Mouse (Mus musculus) heart, embryonic 15.5 days (tissue): ENCODE data around the gene St3gal3. TPM values are rescaled to one million over a fixed set of nuclear protein-coding genes. Genes with fewer than 3 reads are reported as not detected.

ENCODE experiments used
- ATAC-seq: fragments of 200-750 bp; cut with Nextera tagmentation; replicated peaks from 2 replicates; pipeline ENCODE4 v1.8.0; 2017; ENCODE audit warnings: low read depth, moderate TSS enrichment; ENCODE audit not compliant: insufficient number of reproducible peaks, insufficient read depth, low FRiP score
- H3K27ac ChIP-seq: fragments of 300-500 bp; sonication (generic); 2 replicates; pipeline ENCODE4 v1.5.1; 2015; ENCODE audit warnings: mild to moderate bottlenecking, inconsistent platforms
- H3K27me3 ChIP-seq: fragments of 300-500 bp; sonication (generic); 2 replicates; pipeline ENCODE4 v1.6.1; 2015; ENCODE audit warnings: inconsistent platforms
- H3K36me3 ChIP-seq: fragments of 300-500 bp; sonication (generic); 2 replicates; pipeline ENCODE4 v1.6.1; 2015; ENCODE audit warnings: mild to moderate bottlenecking, inconsistent platforms
- H3K4me1 ChIP-seq: fragments of 300-500 bp; sonication (generic); replicated peaks from 2 replicates; pipeline ENCODE4 v1.6.1; 2015; ENCODE audit warnings: inconsistent platforms
- H3K4me2 ChIP-seq: fragments of 300-500 bp; sonication (generic); 2 replicates; pipeline ENCODE4 v1.6.1; 2015; ENCODE audit warnings: inconsistent platforms, mild to moderate bottlenecking, moderate library complexity
- H3K4me3 ChIP-seq: fragments of 300-500 bp; sonication (generic); 2 replicates; pipeline ENCODE4 v1.5.1; 2015; ENCODE audit warnings: mild to moderate bottlenecking, inconsistent platforms
- H3K9ac ChIP-seq: fragments of 300-500 bp; sonication (generic); 2 replicates; pipeline ENCODE4 v1.6.1; 2015; ENCODE audit warnings: mild to moderate bottlenecking, inconsistent platforms
- H3K9me3 ChIP-seq: fragments of 300-500 bp; sonication (generic); replicated peaks from 2 replicates; pipeline ENCODE4 v1.6.1; 2016; ENCODE audit warnings: inconsistent platforms
- WGBS: fragments of 180-500 bp; shearing (Covaris S2); methylation state at CpG from one replicate; pipeline ENCODE4 v1.1.7; 2015; ENCODE audit warnings: mixed read lengths; 5-methylcytosine and 5-hydroxymethylcytosine counted together
- polyA plus RNA-seq: library from polyadenylated mRNA; unstranded; fragments of >200 nt; fragmentation: Nextera tagmentation; extraction: Ambion mirVana; gene quantifications from 2 replicates; pipeline ENCODE4 v1.2.1, GENCODE M21; 2015

Gene St3gal3
- polyA plus RNA-seq, 1 experiment from 2014 or later, result 7.5 TPM

DNA sequence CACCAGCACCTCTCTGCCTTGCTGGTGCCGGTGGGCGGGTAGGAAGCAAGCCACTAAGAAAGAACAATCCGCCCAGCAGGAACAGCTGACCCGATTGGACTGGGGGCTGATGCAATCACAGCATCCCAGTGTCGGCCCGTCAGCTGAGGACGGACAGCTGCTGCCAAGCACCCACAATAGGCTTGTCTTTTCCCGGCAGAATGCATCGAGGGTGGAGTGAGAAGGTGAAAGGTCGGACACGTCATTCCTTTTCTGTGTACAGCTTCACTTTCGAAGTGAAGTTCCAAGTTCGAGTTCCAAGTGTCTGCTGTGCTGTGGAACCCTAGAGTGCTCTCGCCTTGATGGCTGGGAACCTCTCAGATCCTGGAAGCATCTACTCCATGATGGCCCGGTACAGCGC is 3.1 kb upstream of the St3gal3 start:
- ATAC-seq, result no peak
- Histone ChIP-seq H3K27ac (no peak overlapping the region), H3K9me3 (no peaks in the 10 kb centered on the region), H3K4me1 (peaks cover 23% of the 10 kb centered on the region), H3K36me3 (peaks cover 43% of the 10 kb centered on the region), H3K9ac (no peak overlapping the region), H3K4me2 (no peak overlapping the region), H3K27me3 (no peaks in the 10 kb centered on the region), H3K4me3 (no peak overlapping the region)
- 90% methylated on average over 16 of the region's 16 CpGs for WGBS

DNA sequence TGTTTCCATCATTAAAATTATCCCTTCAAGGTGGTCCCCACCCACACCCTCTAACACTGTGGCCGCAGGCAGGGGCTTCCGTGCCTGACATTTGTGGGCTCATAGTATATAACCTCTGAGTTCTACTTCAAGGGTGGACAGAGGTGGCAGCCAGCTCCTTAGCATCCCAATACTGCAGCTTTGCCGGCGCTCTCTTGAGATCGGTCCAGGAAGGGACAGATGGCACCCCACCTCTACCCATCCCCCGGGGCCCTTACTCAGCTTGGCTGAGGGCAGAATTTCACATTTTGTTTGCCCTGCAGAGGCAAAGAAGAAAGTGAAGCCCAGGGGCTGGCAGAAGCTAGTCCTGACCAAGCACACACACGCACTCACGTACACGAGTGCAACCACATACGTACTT is 2.6 kb upstream of the St3gal3 start:
- no peak for ATAC-seq
- no peak overlapping the region for H3K4me3 ChIP-seq
- peaks cover 24% of the 10 kb centered on the region for H3K4me1 ChIP-seq
- H3K9me3 ChIP-seq, result no peaks in the 10 kb centered on the region
- H3K36me3 ChIP-seq, result peaks cover 38% of the 10 kb centered on the region
- no peak overlapping the region for H3K4me2 ChIP-seq
- H3K27ac ChIP-seq, result no peak overlapping the region
- no peak overlapping the region for H3K9ac ChIP-seq
- WGBS, result 94% methylated on average over 10 of the region's 10 CpGs
- H3K27me3 ChIP-seq, result no peaks in the 10 kb centered on the region

DNA sequence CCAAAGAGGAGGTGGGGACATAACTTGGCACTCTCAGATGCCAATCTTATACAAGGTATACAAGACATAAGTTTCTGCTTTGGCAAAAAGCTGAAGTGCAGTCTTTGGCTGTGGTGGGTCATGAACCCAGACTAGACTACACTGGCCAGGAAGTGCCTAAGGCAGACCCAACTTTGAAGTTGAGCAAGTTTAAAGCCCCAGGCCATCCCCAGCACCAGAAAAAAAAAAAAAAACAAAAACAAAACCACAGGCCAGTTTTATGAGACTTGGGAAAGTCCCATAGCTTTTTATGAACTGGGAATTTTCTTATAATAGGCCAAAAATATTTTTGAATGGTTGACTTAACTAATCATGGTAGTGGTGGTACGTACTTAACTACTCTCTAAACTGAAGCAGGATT is 700 bp upstream of the St3gal3 start:
- peak overlapping the region; percentile 61 for H3K9ac ChIP-seq
- peaks cover 26% of the 10 kb centered on the region for H3K36me3 ChIP-seq
- peak overlapping the region; percentile 83 for H3K27ac ChIP-seq
- ATAC-seq, result no peak
- no peaks in the 10 kb centered on the region for H3K27me3 ChIP-seq
- peaks cover 24% of the 10 kb centered on the region for H3K4me1 ChIP-seq
- no peaks in the 10 kb centered on the region for H3K9me3 ChIP-seq
- peak overlapping the region; percentile 99 for H3K4me3 ChIP-seq
- WGBS, result 76% methylated on average over 1 of the region's 1 CpGs
- peak overlapping the region; percentile 84 for H3K4me2 ChIP-seq

DNA sequence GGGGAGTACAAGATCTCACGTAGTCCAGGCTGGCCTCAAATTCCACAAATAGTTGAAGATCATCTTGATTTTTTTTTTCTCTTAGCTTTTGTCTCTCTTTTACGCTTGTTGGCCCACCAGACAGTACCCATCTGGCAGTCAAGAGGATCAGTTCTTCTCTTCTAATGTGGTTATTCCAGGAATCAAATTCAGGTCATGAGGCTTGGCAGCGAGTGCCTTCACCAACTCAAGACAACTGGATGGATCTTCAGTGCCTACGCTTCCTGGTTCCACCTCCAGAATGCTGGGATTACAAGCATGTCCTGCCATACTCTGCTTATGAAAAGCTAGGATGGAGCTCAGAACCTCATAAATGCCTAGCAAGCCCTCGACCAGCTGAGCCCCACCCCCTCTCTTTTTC is 3.4 kb downstream of the St3gal3 start:
- Histone ChIP-seq H3K36me3 (no peaks in the 10 kb centered on the region; the same call in 1 of the 2 replicates), H3K9me3 (no peaks in the 10 kb centered on the region), H3K4me3 (no peak overlapping the region), H3K4me2 (no peak overlapping the region), H3K4me1 (peaks cover 15% of the 10 kb centered on the region), H3K27me3 (no peaks in the 10 kb centered on the region), H3K9ac (no peak overlapping the region), H3K27ac (no peak overlapping the region)
- WGBS, result 86% methylated on average over 5 of the region's 5 CpGs
- no peak for ATAC-seq

DNA sequence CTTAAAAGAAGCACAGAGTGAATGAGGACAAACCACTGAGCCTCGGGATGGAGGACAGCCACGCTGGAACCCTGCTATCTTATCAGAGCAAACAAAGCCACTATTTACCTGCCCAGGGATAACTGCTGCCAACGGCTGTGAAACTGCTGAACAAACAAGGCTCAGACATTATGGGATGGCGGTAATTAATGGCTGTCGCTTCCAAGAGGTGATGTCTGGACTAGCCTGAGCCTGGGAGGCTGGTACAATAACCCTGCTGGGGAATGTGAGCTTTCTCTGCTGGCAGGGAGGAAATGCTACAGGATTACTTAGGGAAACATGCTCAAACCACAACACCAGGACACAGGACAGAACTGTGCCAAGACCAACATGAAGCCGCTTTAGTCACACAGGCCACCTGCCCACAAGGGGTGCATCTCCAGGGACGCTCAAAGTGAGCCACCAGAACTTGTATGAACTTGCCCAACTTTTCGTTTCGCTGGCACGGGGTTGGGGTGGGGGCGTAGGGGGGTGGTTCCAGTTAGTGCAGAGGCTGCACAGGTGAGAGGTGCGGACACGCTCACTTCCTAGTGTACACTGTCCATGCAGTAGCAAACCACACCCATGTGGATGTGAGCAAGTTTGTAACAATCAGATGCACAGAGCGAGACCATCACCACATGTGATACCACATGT is 11.5 kb downstream of the St3gal3 start:
- WGBS, result 74% methylated on average over 14 of the region's 14 CpGs
- Histone ChIP-seq H3K9ac (no peak overlapping the region), H3K36me3 (no peaks in the 10 kb centered on the region), H3K27ac (no peak overlapping the region), H3K4me2 (no peak overlapping the region), H3K27me3 (no peaks in the 10 kb centered on the region), H3K4me3 (no peak overlapping the region), H3K9me3 (no peaks in the 10 kb centered on the region), H3K4me1 (peaks cover 6% of the 10 kb centered on the region; the same call in 1 of the 2 replicates)
- ATAC-seq, result no peak

DNA sequence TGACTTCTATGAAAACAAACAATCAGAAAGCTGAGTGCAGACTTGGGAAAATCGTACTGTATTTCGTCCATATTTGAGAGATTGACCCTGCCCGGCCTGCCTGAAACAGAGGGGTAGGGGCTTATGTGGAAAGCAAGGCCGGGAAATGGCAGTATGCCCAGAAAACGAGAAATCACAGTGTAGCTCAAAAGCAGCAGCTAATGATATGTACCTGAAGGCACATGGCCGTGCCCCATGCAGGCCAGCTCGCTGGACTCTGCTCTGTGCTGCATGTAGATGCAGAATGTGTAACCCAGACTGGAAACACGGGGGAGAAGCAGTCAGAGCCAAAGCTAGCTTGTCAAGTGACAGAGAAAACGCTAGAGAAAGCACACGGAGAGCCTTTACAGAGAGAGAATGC is 12.6 kb downstream of the St3gal3 start:
- no peak overlapping the region for H3K4me2 ChIP-seq
- no peaks in the 10 kb centered on the region for H3K27me3 ChIP-seq
- H3K4me3 ChIP-seq, result no peak overlapping the region
- H3K4me1 ChIP-seq, result peaks cover 6% of the 10 kb centered on the region; the same call in 1 of the 2 replicates
- no peaks in the 10 kb centered on the region for H3K9me3 ChIP-seq
- ATAC-seq, result no peak
- H3K36me3 ChIP-seq, result no peaks in the 10 kb centered on the region
- 59% methylated on average over 10 of the region's 10 CpGs for WGBS
- no peak overlapping the region for H3K9ac ChIP-seq
- no peak overlapping the region for H3K27ac ChIP-seq

DNA sequence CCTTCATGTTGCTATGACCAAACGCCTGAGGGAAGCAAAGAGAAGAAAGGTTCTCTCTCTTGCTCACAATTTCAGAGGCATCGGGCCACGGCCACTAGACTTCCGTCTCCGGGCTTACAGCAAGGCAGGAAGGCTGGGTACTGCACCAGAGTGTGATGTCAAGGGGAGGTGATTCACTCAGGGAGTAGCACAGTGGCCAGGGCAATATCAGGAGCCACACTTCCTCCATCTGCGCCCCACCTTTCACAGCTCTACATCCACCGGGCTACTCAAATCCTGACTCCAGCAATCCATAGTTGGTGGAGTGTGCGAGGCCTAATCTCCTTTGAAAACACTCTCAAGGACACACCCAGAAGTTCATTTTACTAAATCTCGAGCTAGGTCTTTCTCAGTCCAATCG is 17.1 kb downstream of the St3gal3 start:
- Histone ChIP-seq H3K4me2 (no peak overlapping the region), H3K9me3 (no peaks in the 10 kb centered on the region), H3K4me1 (peaks cover 3% of the 10 kb centered on the region; the same call in 1 of the 2 replicates), H3K36me3 (no peaks in the 10 kb centered on the region), H3K27me3 (no peaks in the 10 kb centered on the region), H3K9ac (no peak overlapping the region), H3K27ac (no peak overlapping the region), H3K4me3 (no peak overlapping the region)
- no peak for ATAC-seq
- WGBS, result 88% methylated on average over 10 of the region's 10 CpGs

DNA sequence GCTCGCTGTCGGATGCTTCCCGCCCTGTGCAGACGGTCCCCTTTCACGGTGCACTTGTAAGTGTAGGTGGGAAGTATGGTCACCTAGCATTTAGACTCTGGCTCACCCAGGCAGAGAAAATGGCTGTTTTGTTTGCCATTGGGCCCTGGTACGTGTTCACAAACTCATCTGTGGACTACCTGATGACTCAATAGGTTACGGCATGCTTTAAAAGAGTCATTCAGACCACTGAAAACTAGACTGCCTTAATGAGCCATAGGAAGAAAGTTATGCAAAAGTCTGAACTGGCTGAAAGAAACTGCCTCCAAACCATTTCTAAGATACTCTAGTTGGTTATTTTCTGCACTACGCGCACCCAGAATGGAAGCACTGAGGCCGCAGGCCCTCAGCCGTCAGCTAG is 18.6 kb downstream of the St3gal3 start:
- H3K27me3 ChIP-seq, result no peaks in the 10 kb centered on the region
- no peak overlapping the region for H3K4me2 ChIP-seq
- no peak overlapping the region for H3K4me3 ChIP-seq
- no peak overlapping the region for H3K27ac ChIP-seq
- WGBS, result 88% methylated on average over 11 of the region's 11 CpGs
- H3K36me3 ChIP-seq, result no peaks in the 10 kb centered on the region
- no peak overlapping the region for H3K9ac ChIP-seq
- no peaks in the 10 kb centered on the region for H3K4me1 ChIP-seq
- H3K9me3 ChIP-seq, result no peaks in the 10 kb centered on the region
- no peak for ATAC-seq

DNA sequence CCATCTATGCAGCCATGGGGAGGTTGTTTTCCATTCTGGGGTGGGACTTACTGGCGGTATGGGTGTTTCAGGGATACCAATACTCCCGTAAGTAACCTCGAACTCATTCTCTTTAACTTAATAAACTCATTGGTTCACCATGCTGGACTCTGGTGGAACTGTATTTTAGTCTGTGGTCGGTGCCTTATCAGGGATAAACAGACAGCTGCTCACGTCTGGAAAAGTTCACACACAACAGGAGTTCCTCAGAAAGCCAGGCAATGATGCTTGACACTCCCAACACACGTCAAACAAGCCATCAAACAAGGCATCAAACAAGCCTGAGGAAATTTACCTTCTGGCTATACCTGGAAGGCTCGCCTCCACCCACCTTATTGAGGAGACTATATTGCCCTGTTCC is 19.6 kb downstream of the St3gal3 start:
- no peaks in the 10 kb centered on the region for H3K9me3 ChIP-seq
- no peak overlapping the region for H3K9ac ChIP-seq
- 67% methylated on average over 7 of the region's 7 CpGs for WGBS
- no peak overlapping the region for H3K4me2 ChIP-seq
- ATAC-seq, result no peak
- H3K27ac ChIP-seq, result no peak overlapping the region
- H3K4me3 ChIP-seq, result no peak overlapping the region
- H3K27me3 ChIP-seq, result no peaks in the 10 kb centered on the region
- H3K36me3 ChIP-seq, result no peaks in the 10 kb centered on the region
- no peaks in the 10 kb centered on the region for H3K4me1 ChIP-seq

DNA sequence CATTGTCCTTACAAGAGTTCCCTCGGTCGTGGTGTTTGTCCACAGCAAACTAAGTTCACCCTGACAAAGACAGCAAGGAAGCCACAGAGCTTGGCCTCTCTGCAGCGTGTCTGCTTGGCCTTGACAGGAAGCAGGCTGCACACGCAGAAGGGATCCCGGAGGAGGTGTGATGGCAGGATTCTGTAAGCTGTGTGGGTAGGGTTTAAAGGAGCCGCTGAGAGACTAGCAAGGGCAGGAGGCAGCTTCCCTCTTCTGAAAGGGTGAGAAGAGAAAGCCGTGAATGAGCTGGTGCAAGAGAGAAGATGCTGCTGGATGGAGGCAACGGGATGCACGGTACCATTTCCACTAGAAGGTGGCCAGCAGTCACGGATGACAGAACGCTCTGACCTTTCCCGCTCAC is 22.1 kb downstream of the St3gal3 start:
- WGBS, result 64% methylated on average over 12 of the region's 12 CpGs
- no peak overlapping the region for H3K27ac ChIP-seq

DNA sequence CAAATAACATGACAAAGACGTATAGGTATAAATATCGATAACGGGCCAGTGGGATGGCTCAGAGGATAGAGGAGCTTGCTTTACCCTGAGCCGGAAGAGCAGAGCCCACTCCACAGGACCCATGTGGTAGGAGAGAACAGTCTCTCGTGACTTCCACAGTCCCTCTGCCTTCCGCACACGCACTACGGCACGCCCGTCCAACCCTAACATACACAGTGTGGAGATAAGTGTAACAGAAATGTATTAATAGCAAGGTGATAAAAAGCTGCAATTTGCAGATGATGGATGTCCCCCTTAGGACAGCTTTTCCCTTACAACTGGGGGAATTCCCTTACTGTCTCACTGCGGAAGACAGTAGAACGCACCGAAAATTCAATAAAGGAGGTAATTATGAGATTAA is 25.1 kb downstream of the St3gal3 start:
- ATAC-seq, result 0 out of 2 replicates have a peak, but pooled peaks have one; percentile 33
- Histone ChIP-seq H3K27me3 (no peaks in the 10 kb centered on the region), H3K27ac (peak overlapping the region; percentile 65), H3K9me3 (no peaks in the 10 kb centered on the region), H3K4me1 (peaks cover 28% of the 10 kb centered on the region), H3K4me3 (no peak overlapping the region), H3K9ac (no peak overlapping the region), H3K36me3 (no peaks in the 10 kb centered on the region), H3K4me2 (peak overlapping the region; percentile 14; the same call in 1 of the 2 replicates)
- WGBS, result 47% methylated on average over 13 of the region's 13 CpGs

More for the DNA sequence above, 22.1 kb downstream of the St3gal3 start:
- no peaks in the 10 kb centered on the region for H3K27me3 ChIP-seq
- H3K9ac ChIP-seq, result no peak overlapping the region
- H3K4me2 ChIP-seq, result no peak overlapping the region
- H3K4me3 ChIP-seq, result no peak overlapping the region
- peaks cover 18% of the 10 kb centered on the region for H3K4me1 ChIP-seq
- no peaks in the 10 kb centered on the region for H3K36me3 ChIP-seq
- H3K9me3 ChIP-seq, result no peaks in the 10 kb centered on the region
- ATAC-seq, result no peak

DNA sequence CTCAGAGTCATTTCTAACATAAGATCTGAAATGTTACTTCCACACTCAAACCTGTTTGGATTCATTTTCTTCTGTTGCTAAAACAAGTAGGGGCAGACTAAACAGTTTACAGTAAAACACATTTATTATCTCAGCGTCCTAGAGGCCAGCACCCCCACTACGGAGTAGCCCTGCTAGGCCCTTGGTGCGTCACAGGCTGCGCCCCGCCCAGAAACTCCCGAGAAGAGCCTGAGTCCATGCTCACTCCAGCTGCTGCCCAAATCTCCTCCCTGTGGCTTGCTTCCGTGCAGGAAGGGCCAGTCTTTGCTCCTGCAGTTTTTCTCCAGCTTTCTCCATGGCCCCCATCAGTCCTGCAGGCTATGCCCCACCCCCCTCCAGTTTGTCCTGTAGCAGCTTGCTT is 25.9 kb downstream of the St3gal3 start:
- no peaks in the 10 kb centered on the region for H3K27me3 ChIP-seq
- 50% methylated on average over 7 of the region's 7 CpGs for WGBS
- peaks cover 28% of the 10 kb centered on the region for H3K4me1 ChIP-seq
- H3K36me3 ChIP-seq, result no peaks in the 10 kb centered on the region
- no peak overlapping the region for H3K9ac ChIP-seq
- no peaks in the 10 kb centered on the region for H3K9me3 ChIP-seq
- peak overlapping the region; percentile 65 for H3K27ac ChIP-seq
- no peak for ATAC-seq
- no peak overlapping the region for H3K4me3 ChIP-seq
- H3K4me2 ChIP-seq, result no peak overlapping the region
